Mouse (Mus musculus): Measurements from ENCODE around the gene Msi1. TPM values are rescaled to one million over a fixed set of nuclear protein-coding genes. Genes with fewer than 3 reads are reported as not detected.

The Msi1 gene
- polyA plus RNA-seq, 1 experiment from 2014 or later = 16.0 TPM

- ATAC-seq (ENCODE audit: low read depth) (no peak), DNase-seq (ENCODE audit: low spot score) (peak; percentile 60)
- 7% methylated on average over 13 of the region's 14 CpGs for WGBS
- Histone ChIP-seq H3K27ac (replicated peaks; ENCODE audit: low read depth, low read length) (peak overlapping the region; percentile 83), H3K36me3 (ENCODE audit: control insufficient read depth, insufficient read depth, low read length) (peaks cover 24% of the 10 kb centered on the region; the same call in 1 of the 2 replicates), H3K9me3 (ENCODE audit: control insufficient read depth, low read length) (no peaks in the 10 kb centered on the region), H3K4me2 (ENCODE audit: low read depth, low read length) (peak overlapping the region; percentile 92), H3K9ac (ENCODE audit: low read depth, low read length) (peak overlapping the region; percentile 98), H3K4me3 (ENCODE audit: low read depth, low read length) (peak overlapping the region; percentile 93), H3K4me1 (ENCODE audit: control insufficient read depth, insufficient read depth, low read length) (peaks cover 44% of the 10 kb centered on the region), H3K27me3 (replicated peaks; ENCODE audit: control insufficient read depth, insufficient read depth, low read length) (no peaks in the 10 kb centered on the region)
These were observed 1.9 kb downstream of the Msi1 start for GRCm38 (mm10) chr5:115431061-115431897.

DNA sequence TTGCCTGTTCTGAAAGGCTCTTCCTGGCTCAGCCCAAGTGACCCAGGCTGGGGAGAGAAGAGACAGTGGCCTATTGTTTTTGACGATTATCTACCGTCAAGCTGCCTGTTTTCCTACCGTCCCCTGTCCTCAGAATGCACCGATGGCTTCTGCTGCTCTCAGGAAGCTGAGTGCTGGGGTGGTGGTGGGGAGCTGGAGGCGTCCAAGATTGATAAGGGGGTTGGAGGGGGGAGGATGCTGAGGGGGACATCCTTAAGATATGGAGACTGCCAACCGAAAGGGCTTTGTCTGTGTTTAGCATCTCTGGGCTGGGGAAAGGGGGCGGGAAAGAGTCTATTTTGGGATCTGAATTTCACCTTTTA is 2.5 kb downstream of the Msi1 start:
- peak overlapping the region; percentile 83 for H3K27ac ChIP-seq (replicated peaks; ENCODE audit: low read depth, low read length)
- peak overlapping the region; percentile 98 for H3K9ac ChIP-seq (ENCODE audit: low read depth, low read length)
- H3K36me3 ChIP-seq (ENCODE audit: control insufficient read depth, insufficient read depth, low read length) = peaks cover 24% of the 10 kb centered on the region; the same call in 1 of the 2 replicates
- no peak for DNase-seq (ENCODE audit: low spot score)
- H3K4me3 ChIP-seq (ENCODE audit: low read depth, low read length) = peak overlapping the region; percentile 93
- ATAC-seq (ENCODE audit: low read depth) = no peak
- no peaks in the 10 kb centered on the region for H3K9me3 ChIP-seq (ENCODE audit: control insufficient read depth, low read length)
- WGBS = 28% methylated on average over 7 of the region's 7 CpGs
- peaks cover 50% of the 10 kb centered on the region for H3K4me1 ChIP-seq (ENCODE audit: control insufficient read depth, insufficient read depth, low read length)
- H3K27me3 ChIP-seq (replicated peaks; ENCODE audit: control insufficient read depth, insufficient read depth, low read length) = no peaks in the 10 kb centered on the region
- peak overlapping the region; percentile 92 for H3K4me2 ChIP-seq (ENCODE audit: low read depth, low read length)

DNA sequence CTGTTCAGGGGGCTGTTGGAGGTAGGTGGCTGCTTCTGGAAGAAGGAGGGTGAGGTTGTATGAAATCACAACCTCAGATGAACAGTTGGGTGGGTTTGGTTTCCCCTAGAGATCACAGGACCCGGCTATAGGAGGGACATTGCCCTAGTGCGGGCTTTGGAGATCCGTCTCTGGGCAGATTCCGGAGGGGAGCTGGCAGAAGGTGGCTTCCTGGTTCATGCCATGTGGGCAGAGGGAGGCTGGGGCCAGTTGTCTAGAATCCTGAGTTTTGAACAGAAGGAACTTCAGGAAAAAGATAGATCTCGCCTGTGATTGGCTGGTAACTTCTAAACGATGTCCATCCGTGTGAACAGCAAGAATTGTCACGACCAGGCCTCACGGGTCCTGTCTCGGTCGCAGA is 3.0 kb downstream of the Msi1 start:
- no peak for DNase-seq (ENCODE audit: low spot score)
- peaks cover 27% of the 10 kb centered on the region; the same call in 1 of the 2 replicates for H3K36me3 ChIP-seq (ENCODE audit: control insufficient read depth, insufficient read depth, low read length)
- peak overlapping the region; percentile 83; the same call in 1 of the 2 replicates for H3K27ac ChIP-seq (replicated peaks; ENCODE audit: low read depth, low read length)
- H3K9ac ChIP-seq (ENCODE audit: low read depth, low read length) = peak overlapping the region; percentile 98
- peak overlapping the region; percentile 92 for H3K4me2 ChIP-seq (ENCODE audit: low read depth, low read length)
- 75% methylated on average over 11 of the region's 11 CpGs for WGBS
- H3K9me3 ChIP-seq (ENCODE audit: control insufficient read depth, low read length) = no peaks in the 10 kb centered on the region
- no peaks in the 10 kb centered on the region for H3K27me3 ChIP-seq (replicated peaks; ENCODE audit: control insufficient read depth, insufficient read depth, low read length)
- no peak for ATAC-seq (ENCODE audit: low read depth)
- peak overlapping the region; percentile 93 for H3K4me3 ChIP-seq (ENCODE audit: low read depth, low read length)
- peaks cover 54% of the 10 kb centered on the region for H3K4me1 ChIP-seq (ENCODE audit: control insufficient read depth, insufficient read depth, low read length)

DNA sequence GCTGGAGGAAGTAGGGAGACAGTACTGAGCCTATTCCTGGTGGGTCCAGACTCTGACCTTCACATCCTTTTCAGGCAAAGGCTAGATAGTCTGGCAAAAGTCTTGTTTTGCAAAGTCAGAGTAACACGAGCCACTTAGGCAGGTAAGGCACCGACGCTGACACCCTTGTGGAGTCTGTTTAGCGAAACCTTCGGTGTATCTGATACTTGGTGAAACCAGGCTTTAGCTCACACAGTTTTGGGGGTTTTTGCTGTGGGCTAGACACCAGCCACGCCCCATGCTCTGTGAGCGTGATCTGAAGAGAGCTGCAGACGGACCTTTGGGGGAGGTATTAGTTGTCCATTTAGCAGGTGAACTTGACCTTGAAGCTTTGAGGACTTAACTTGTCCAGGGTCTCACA is 3.8 kb downstream of the Msi1 start:
- DNase-seq (ENCODE audit: low spot score) (no peak), ATAC-seq (ENCODE audit: low read depth) (no peak)
- Histone ChIP-seq H3K9ac (ENCODE audit: low read depth, low read length) (no peak overlapping the region), H3K4me1 (ENCODE audit: control insufficient read depth, insufficient read depth, low read length) (peaks cover 60% of the 10 kb centered on the region), H3K36me3 (ENCODE audit: control insufficient read depth, insufficient read depth, low read length) (peaks cover 28% of the 10 kb centered on the region), H3K9me3 (ENCODE audit: control insufficient read depth, low read length) (no peaks in the 10 kb centered on the region), H3K27ac (replicated peaks; ENCODE audit: low read depth, low read length) (no peak overlapping the region), H3K4me3 (ENCODE audit: low read depth, low read length) (no peak overlapping the region), H3K4me2 (ENCODE audit: low read depth, low read length) (peak overlapping the region; percentile 92), H3K27me3 (replicated peaks; ENCODE audit: control insufficient read depth, insufficient read depth, low read length) (no peaks in the 10 kb centered on the region)
- 74% methylated on average over 8 of the region's 8 CpGs for WGBS

- H3K9me3 ChIP-seq (ENCODE audit: control insufficient read depth, low read length) = no peaks in the 10 kb centered on the region
- H3K4me2 ChIP-seq (ENCODE audit: low read depth, low read length) = peak overlapping the region; percentile 73; the same call in 1 of the 2 replicates
- H3K27ac ChIP-seq (replicated peaks; ENCODE audit: low read depth, low read length) = peak overlapping the region; percentile 92; the same call in 1 of the 2 replicates
- ATAC-seq (ENCODE audit: low read depth) (no peak), DNase-seq (ENCODE audit: low spot score) (peak; percentile 41)
- H3K4me1 ChIP-seq (ENCODE audit: control insufficient read depth, insufficient read depth, low read length) = peaks cover 56% of the 10 kb centered on the region
- H3K9ac ChIP-seq (ENCODE audit: low read depth, low read length) = peak overlapping the region; percentile 17
- peaks cover 37% of the 10 kb centered on the region for H3K36me3 ChIP-seq (ENCODE audit: control insufficient read depth, insufficient read depth, low read length)
- no peak overlapping the region for H3K4me3 ChIP-seq (ENCODE audit: low read depth, low read length)
- no peaks in the 10 kb centered on the region for H3K27me3 ChIP-seq (replicated peaks; ENCODE audit: control insufficient read depth, insufficient read depth, low read length)
- WGBS = 29% methylated on average over 11 of the region's 11 CpGs
These were observed 5.0 kb downstream of the Msi1 start for GRCm38 (mm10) chr5:115434280-115434852.

DNA sequence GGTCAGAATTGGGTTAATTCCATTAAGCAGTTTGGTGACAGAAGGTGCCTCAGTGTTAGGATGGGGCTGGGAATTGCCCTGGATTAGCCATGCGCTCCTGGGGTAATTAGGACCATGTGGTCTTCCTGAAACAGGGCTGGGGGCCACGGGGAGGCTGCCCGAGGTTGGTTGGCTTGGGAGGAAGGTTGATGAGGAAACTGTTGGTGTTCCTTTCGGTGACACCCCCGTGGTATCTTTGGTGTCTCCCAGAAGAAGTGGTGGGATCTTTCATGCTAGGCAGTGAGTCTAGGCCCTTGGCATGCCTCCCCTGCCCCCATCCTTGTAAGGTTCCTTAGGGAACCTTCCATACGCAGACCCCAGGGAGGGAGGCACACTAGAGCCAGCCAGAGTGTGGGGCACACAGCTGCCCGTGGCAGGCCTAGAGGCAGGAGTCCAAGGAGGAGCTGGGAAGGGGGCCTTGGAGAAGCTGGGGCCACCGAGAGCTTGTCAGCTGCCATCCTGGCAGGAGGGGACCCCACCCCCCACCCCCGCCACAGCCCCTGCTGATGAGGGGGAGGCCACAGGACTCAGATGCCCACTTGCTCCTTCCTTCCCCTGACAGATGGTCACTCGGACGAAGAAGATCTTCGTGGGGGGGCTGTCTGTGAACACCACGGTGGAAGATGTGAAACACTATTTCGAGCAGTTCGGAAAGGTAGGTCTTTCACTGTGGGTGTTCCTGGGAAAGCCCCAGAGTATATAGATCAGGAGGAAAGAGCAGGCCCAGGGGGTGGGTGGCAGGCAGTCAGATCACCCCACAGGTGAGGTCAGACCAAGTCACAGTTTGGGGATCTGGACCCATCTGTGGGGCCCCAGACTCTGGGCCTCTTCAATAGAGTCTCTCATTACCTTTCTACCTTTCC is 5.7 kb downstream of the Msi1 start:
- WGBS = 25% methylated on average over 15 of the region's 15 CpGs
- no peak for ATAC-seq (ENCODE audit: low read depth)
- DNase-seq (ENCODE audit: low spot score) = no peak
- H3K9ac ChIP-seq (ENCODE audit: low read depth, low read length) = peak overlapping the region; percentile 68
- H3K36me3 ChIP-seq (ENCODE audit: control insufficient read depth, insufficient read depth, low read length) = peaks cover 42% of the 10 kb centered on the region
- H3K9me3 ChIP-seq (ENCODE audit: control insufficient read depth, low read length) = no peaks in the 10 kb centered on the region
- peaks cover 56% of the 10 kb centered on the region for H3K4me1 ChIP-seq (ENCODE audit: control insufficient read depth, insufficient read depth, low read length)
- no peak overlapping the region; the same call in 1 of the 2 replicates for H3K4me3 ChIP-seq (ENCODE audit: low read depth, low read length)
- H3K4me2 ChIP-seq (ENCODE audit: low read depth, low read length) = peak overlapping the region; percentile 73
- no peaks in the 10 kb centered on the region for H3K27me3 ChIP-seq (replicated peaks; ENCODE audit: control insufficient read depth, insufficient read depth, low read length)
- H3K27ac ChIP-seq (replicated peaks; ENCODE audit: low read depth, low read length) = peak overlapping the region; percentile 92

GRCm38 (mm10) chr5:115435755-115436379 is 6.5 kb downstream of the Msi1 start:
- Histone ChIP-seq H3K4me2 (ENCODE audit: low read depth, low read length) (peak overlapping the region; percentile 73), H3K27me3 (replicated peaks; ENCODE audit: control insufficient read depth, insufficient read depth, low read length) (no peaks in the 10 kb centered on the region), H3K4me1 (ENCODE audit: control insufficient read depth, insufficient read depth, low read length) (peaks cover 56% of the 10 kb centered on the region), H3K36me3 (ENCODE audit: control insufficient read depth, insufficient read depth, low read length) (peaks cover 47% of the 10 kb centered on the region), H3K9me3 (ENCODE audit: control insufficient read depth, low read length) (no peaks in the 10 kb centered on the region), H3K4me3 (ENCODE audit: low read depth, low read length) (peak overlapping the region; percentile 36), H3K9ac (ENCODE audit: low read depth, low read length) (peak overlapping the region; percentile 68), H3K27ac (replicated peaks; ENCODE audit: low read depth, low read length) (peak overlapping the region; percentile 92)
- WGBS = 16% methylated on average over 8 of the region's 8 CpGs
- peak; percentile 55 for DNase-seq (ENCODE audit: low spot score)
- ATAC-seq (ENCODE audit: low read depth) = no peak
